Mouse (Mus musculus) neural tube, embryonic 14.5 days (tissue): ENCODE data around the gene Dctn3. TPM values are rescaled to one million over a fixed set of nuclear protein-coding genes. Genes with fewer than 3 reads are reported as not detected.
"Not testable (repeated sequence)": the region's sequence is repeated elsewhere in the genome, so short reads cannot be mapped to it uniquely, and the experiment has no call there.

Experiments
- ATAC-seq: fragments of 200-750 bp; cut with Nextera tagmentation; 2 replicates; pipeline ENCODE4 v1.8.0; 2017; ENCODE audit warnings: low read depth, mild to moderate bottlenecking, moderate TSS enrichment, moderate library complexity
- H3K27ac ChIP-seq: fragments of 300-500 bp; sonication (generic); 2 replicates; pipeline ENCODE4 v1.5.1; 2014; ENCODE audit warnings: low read depth, mild to moderate bottlenecking, control low read depth, low read length, moderate library complexity, mixed read lengths
- H3K27me3 ChIP-seq: fragments of 300-500 bp; sonication (generic); 2 replicates; pipeline ENCODE4 v1.6.1; 2014; ENCODE audit warnings: low read length; ENCODE audit not compliant: control insufficient read depth, insufficient read depth
- H3K36me3 ChIP-seq: fragments of 300-500 bp; sonication (generic); 2 replicates; pipeline ENCODE4 v1.6.1; 2014; ENCODE audit warnings: low read length, mixed read lengths; ENCODE audit not compliant: control insufficient read depth, insufficient read depth
- H3K4me1 ChIP-seq: fragments of 300-500 bp; sonication (generic); 2 replicates; pipeline ENCODE4 v1.6.1; 2014; ENCODE audit warnings: low read length; ENCODE audit not compliant: control insufficient read depth, insufficient read depth
- H3K4me2 ChIP-seq: fragments of 300-500 bp; sonication (generic); 2 replicates; pipeline ENCODE4 v1.6.1; 2014; ENCODE audit warnings: mild to moderate bottlenecking, low read depth, low read length, control low read depth
- H3K4me3 ChIP-seq: fragments of 300-500 bp; sonication (generic); 2 replicates; pipeline ENCODE4 v1.5.1; 2014; ENCODE audit warnings: low read depth, low read length, control low read depth, mixed read lengths
- H3K9ac ChIP-seq: fragments of 300-500 bp; sonication (generic); replicated peaks from 2 replicates; pipeline ENCODE4 v1.6.1; 2014; ENCODE audit warnings: low read depth, mild to moderate bottlenecking, control low read depth, low read length, mixed read lengths
- H3K9me3 ChIP-seq: fragments of 300-500 bp; sonication (generic); 2 replicates; pipeline ENCODE4 v1.6.1; 2016; ENCODE audit warnings: low read length; ENCODE audit not compliant: control insufficient read depth
- WGBS: fragments of 180-500 bp; shearing (Covaris S2); extraction: QIAGEN DNeasy Blood & Tissue Kit; methylation state at CpG from one replicate; pipeline ENCODE4 v1.1.7; 2014; 5-methylcytosine and 5-hydroxymethylcytosine counted together
- polyA plus RNA-seq: library from polyadenylated mRNA; unstranded; fragments of >200 nt; fragmentation: Nextera tagmentation; extraction: Ambion mirVana; gene quantifications from 2 replicates; pipeline ENCODE4 v1.2.1, GENCODE M21; 2014

The Dctn3 gene
- polyA plus RNA-seq, 1 experiment from 2014 or later, result 281 TPM

DNA sequence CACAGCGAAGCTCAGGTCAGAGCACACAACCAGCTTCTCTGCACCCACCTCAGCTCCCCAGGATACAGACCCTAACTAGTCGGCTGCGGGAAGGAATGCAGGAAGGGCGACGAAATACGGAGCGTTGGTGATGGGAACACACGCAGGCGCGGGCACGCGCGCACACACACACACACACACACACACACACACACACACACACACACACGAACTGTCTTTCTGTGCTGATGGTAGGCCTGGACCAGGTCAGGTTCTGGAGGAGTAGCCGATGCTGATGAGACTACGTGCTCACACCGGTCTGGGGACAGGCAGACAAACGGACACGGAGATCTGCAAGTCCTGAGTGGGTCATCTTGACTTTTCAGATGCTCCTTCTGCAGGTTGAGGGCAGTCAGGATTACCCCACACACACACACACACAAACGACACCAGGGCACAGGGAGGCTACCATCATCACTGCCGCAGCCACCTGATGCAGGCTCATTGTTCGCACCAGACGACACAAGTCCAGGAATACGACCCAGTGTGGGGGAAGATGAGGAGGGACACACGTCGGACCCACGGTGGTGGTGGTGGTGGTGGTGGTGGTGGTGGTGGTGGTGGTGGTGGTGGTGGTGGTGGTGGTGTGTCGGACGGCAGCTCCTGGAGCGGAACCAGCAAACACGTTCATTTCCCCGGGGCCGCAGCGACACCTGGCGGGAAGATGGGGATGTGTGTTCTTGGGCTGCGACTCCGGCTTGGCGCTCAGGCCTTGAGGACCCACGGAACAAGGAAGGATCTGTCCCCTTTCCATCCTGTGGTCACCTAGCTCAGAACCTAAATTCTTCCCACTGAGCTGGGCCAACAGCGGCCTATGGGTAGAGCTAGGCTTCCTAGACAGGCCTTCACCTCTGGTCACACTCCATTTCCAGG lies 25.8 kb downstream of the Dctn3 start, which contains the start of gene Cntfr:
Gene Cntfr, minus strand, starts transcription at position 160 of the 912 bp plus-strand sequence.
- H3K9me3 ChIP-seq, H3K27me3 ChIP-seq, H3K9ac ChIP-seq, H3K27ac ChIP-seq, H3K4me3 ChIP-seq, H3K4me1 ChIP-seq, H3K36me3 ChIP-seq, ATAC-seq: not testable (repeated sequence)
- 14% methylated on average over 33 of the region's 40 CpGs for WGBS
- H3K4me2 ChIP-seq, result peak within 1 kb of the TSS; percentile 26; the same call in 1 of the 2 replicates

DNA sequence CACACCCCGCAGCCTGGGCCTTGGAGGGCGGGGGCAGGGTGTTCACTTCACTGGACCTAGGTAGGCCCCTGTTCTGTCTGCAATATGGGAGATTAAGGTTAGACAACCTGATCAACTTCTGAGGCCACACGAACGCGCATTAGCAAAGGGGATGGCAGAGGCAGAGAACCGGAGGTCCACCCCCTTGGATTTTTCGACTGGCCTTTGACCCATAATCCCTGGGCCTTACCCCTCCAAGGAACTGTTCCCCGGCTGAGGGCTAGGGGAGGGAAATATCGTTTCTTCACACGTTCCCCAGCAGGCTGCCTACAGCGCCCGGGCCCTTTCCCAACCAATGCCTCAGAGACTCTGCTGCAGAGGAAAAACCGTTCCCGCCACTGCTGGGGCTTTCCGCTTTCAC lies 26.5 kb downstream of the Dctn3 start:
- H3K4me1 ChIP-seq, H3K4me3 ChIP-seq, H3K9me3 ChIP-seq, H3K9ac ChIP-seq, ATAC-seq, H3K27ac ChIP-seq, H3K4me2 ChIP-seq, H3K27me3 ChIP-seq, H3K36me3 ChIP-seq: not testable (repeated sequence)
- WGBS, result 4% methylated on average over 8 of the region's 15 CpGs

DNA sequence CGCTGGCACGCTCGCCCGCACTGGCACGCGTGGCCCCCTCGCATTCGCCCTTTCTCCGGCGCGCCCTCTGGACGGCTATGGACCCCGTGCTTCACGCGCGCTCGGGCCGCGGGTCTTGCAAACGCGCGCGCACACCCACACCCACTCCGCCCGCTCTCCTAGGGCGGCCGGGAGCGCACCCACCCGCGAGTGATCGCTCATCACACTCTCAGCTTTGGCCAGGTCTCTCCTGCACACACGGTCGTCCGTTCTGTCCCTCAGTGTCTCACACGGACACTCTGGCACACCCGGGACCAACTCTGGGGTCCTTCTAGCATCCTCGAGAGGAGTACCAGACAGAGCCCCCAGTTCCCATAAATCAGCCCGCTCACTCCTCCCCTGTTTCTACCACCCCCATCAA lies 27.2 kb downstream of the Dctn3 start:
- H3K4me2 ChIP-seq, result peak overlapping the region; percentile 26; the same call in 1 of the 2 replicates
- WGBS, result 0% methylated on average over 17 of the region's 38 CpGs
- not testable (repeated sequence) for ATAC-seq, H3K27ac ChIP-seq, H3K4me1 ChIP-seq, H3K4me3 ChIP-seq, H3K36me3 ChIP-seq, H3K9me3 ChIP-seq, H3K9ac ChIP-seq, H3K27me3 ChIP-seq

DNA sequence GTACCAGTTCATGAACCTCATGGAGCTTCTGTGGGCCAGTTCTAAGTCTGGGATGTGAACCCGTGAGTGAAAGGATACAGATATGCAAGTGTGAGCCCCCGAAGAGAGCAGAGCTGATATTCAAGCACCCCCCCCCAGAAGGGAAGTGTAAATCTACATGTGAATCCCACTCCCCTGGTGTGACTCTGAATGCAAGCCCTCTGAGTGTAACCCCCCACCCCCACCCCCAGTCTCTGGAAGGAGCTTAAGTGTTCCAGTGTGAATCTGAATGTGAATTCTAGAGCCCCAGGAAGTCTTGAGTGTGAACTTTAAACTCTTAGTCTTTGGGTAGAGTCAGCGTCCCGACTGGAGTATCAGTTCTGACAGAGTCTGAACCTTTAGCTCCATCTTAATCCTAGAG lies 29.5 kb downstream of the Dctn3 start:
- H3K4me3 ChIP-seq, H3K36me3 ChIP-seq, H3K9me3 ChIP-seq, H3K9ac ChIP-seq, H3K4me1 ChIP-seq, H3K27ac ChIP-seq, ATAC-seq, H3K27me3 ChIP-seq: not testable (repeated sequence)
- 2% methylated on average over 4 of the region's 4 CpGs for WGBS
- peak overlapping the region; percentile 26; the same call in 1 of the 2 replicates for H3K4me2 ChIP-seq

- H3K36me3 ChIP-seq, H3K4me1 ChIP-seq, ATAC-seq, H3K9ac ChIP-seq, H3K4me3 ChIP-seq, H3K27me3 ChIP-seq, H3K9me3 ChIP-seq, H3K27ac ChIP-seq, H3K4me2 ChIP-seq: not testable (repeated sequence)
- no CpG with 5 or more reads among the region's 4 CpGs for WGBS
Observed at GRCm38 (mm10) chr4:41690014-41690413, 33.0 kb downstream of the Dctn3 start.

DNA sequence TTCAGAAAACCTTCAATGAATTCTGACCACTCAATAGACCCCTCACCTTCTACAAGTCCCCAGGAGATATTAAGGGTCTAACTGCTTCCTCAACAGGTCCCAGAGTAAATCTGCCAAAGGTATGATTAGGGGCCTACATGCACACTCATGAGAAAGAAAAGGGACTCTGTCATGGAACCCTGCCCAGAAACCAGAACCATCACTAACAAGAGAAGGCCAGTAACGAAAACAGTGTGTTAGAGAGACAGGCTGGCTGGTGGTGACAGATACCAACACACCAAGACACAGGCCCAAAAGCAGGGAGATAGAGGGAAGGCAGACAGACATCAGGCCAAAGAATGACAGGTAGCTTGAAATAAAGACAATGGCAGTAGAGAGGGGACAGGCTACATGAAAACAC lies 34.4 kb downstream of the Dctn3 start:
- H3K27ac ChIP-seq, ATAC-seq, H3K36me3 ChIP-seq, H3K4me2 ChIP-seq, H3K4me3 ChIP-seq, H3K27me3 ChIP-seq, H3K9ac ChIP-seq, H3K9me3 ChIP-seq, H3K4me1 ChIP-seq: not testable (repeated sequence)
- 35% methylated on average over 1 of the region's 1 CpGs for WGBS

- H3K4me3 ChIP-seq, H3K9me3 ChIP-seq, H3K9ac ChIP-seq, H3K27me3 ChIP-seq, H3K36me3 ChIP-seq, ATAC-seq, H3K27ac ChIP-seq, H3K4me2 ChIP-seq, H3K4me1 ChIP-seq: not testable (repeated sequence)
- 12% methylated on average over 9 of the region's 10 CpGs for WGBS
Observed at GRCm38 (mm10) chr4:41685882-41686492, 37.0 kb downstream of the Dctn3 start.

DNA sequence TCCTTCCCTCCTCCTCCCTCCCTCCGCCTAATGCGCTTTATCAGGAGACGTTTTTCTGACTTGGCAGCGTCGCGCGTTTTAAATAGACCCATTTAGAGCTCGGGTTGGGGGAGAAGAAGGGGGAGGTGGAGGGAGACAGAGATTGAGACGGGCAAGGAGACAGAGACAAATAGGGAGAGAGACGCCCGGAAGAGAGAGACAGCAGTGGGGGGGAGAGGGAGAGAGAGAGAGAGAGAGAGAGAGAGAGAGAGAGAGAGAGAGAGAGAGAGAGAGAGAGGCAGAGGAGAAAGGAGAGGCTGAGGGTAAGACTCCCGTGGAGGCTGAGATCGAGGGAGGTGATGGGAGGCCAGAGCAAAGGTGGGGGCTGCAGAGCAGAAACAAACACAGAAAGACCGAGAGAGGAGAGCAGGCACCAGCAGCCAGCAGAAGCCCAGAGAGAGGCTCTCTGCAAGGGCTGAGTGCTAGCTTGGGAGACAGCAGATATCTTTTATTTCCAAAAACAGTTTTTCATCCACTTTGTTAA lies 38.0 kb downstream of the Dctn3 start:
- H3K4me1 ChIP-seq, H3K4me2 ChIP-seq, H3K4me3 ChIP-seq, H3K36me3 ChIP-seq, H3K27me3 ChIP-seq, H3K27ac ChIP-seq, H3K9ac ChIP-seq, H3K9me3 ChIP-seq: not testable (repeated sequence)
- 2% methylated on average over 14 of the region's 14 CpGs for WGBS
- peak; percentile 19; the same call in 1 of the 2 replicates for ATAC-seq
